Comparison of ENCODE assay signal across 15 mouse cellular contexts in the genomic region with DNA sequence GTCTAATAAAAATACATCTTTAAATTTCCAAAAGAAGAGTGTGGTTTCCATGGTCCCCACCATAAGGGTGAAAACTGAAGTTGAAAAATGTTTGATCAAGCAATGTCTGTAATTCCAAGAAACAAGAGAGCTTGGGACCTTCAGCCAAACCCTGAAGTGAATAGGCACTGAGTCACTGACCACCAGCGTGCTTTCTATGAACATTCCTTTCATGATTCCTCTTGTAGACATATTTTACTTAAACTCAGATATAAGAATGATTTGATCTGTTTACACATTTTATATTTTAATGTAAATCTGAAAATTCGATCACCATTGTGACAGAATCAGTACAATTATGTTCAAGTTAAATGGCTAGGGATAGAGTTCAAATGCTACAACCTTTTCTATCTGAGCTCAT.
"Had no signal": no experiment of that assay in that cellular context is flagged by ENCODE, and none has a peak within 500 bp of the region (broad histone marks: within the 10 kb centered on the region; RNA-seq: fewer than 3 reads in every experiment).

No protein-coding gene starts in this region.

- H3K4me3 ChIP-seq: megakaryocyte, embryonic 14.5 days; midbrain, embryonic 13.5 days; midbrain, embryonic 15.5 days; neural tube, embryonic 12.5 days; stomach, embryonic 15.5 days had no signal

- H3K9ac ChIP-seq: lung, embryonic 14.5 days; midbrain, embryonic 13.5 days; midbrain, embryonic 15.5 days; neural tube, embryonic 12.5 days; stomach, embryonic 15.5 days had no signal

- H3K36me3 ChIP-seq: midbrain, embryonic 13.5 days; midbrain, embryonic 15.5 days; neural tube, embryonic 12.5 days; stomach, embryonic 15.5 days had no signal

- H3K4me2 ChIP-seq: lung, embryonic 14.5 days; midbrain, embryonic 11.5 days; midbrain, embryonic 13.5 days; midbrain, embryonic 15.5 days; neural tube, embryonic 12.5 days; stomach, embryonic 15.5 days had no signal

- H3K9me3 ChIP-seq: midbrain, embryonic 13.5 days; midbrain, embryonic 15.5 days; neural tube, embryonic 12.5 days; stomach, embryonic 15.5 days had no signal

- DNase-seq: lung, adult 18-20 months; lung, embryonic 14.5 days; lung, postnatal 10 days; right cerebral cortex, postnatal 14 days; thymus, adult 2 months; thymus, postnatal 14 days; thymus, postnatal 36 days had no signal

- ATAC-seq: midbrain, embryonic 13.5 days; midbrain, embryonic 15.5 days had no signal

- H3K4me1 ChIP-seq: megakaryocyte, embryonic 14.5 days; midbrain, embryonic 13.5 days; midbrain, embryonic 15.5 days; neural tube, embryonic 12.5 days; stomach, embryonic 15.5 days had no signal

- H3K27me3 ChIP-seq: megakaryocyte, embryonic 14.5 days; midbrain, embryonic 13.5 days; midbrain, embryonic 15.5 days; neural tube, embryonic 12.5 days; stomach, embryonic 15.5 days had no signal

- H3K27ac ChIP-seq: macrophage; midbrain, embryonic 13.5 days; midbrain, embryonic 15.5 days; neural tube, embryonic 12.5 days; stomach, embryonic 15.5 days; stomach, postnatal 0 days had no signal
